Mouse (Mus musculus) CD4-positive naive resting alpha-beta T cell, adult 57 days (primary cell): ENCODE data around the gene Luc7l2. TPM values are rescaled to one million over a fixed set of nuclear protein-coding genes. Genes with fewer than 3 reads are reported as not detected.

Experiments
- total RNA-seq: library from RNA; stranded (reverse); gene quantifications from one replicate; pipeline ENCODE4 v1.2.4, GENCODE M21; 2023

Gene Luc7l2
- total RNA-seq, result 371 TPM

DNA sequence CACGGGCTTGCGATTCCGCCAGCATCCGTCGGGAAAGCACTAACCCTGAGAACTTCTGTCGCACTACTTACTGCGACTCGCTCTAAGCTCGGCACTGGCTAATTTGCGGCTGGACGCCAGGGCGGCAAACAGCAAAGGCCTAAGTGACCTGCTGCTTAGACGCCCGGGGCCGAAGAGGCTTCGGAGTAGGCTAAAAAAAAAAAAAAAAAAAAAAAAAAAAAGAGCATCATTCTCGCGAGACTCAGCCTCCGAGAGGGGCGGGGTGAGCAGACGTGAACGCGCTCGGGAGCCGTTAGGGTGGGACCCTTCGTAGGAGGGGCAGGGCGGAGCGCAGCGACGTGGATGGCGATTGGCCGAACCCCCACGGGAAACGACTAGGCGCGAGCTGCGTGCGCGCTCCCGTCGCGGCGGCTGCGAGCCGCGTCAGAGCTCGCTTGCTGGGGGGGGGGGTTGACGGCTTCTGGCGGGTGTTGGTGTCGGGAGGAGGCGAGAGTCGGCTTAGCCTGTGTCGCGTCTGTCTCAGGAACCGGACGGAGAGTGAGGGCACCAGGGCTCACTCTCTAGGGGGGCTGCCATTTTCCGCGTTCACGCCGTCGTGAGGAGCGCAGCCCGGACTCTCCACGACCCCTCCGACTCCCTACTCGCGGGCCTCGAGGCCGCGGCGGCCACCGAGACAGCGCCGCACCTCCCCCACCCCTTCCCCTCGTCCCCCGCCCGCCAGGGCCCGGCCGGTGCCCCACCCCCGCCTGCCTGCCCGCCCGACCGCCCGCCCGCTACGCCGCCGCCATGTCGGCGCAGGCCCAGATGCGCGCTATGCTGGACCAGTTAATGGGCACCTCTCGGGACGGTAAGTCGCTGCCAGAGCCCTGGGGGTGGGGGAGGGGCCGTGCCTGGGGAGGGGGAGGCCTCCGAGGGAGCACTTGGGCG, at the start of gene Luc7l2:
Luc7l2 (plus strand) TSS at position 273 of the 927 bp plus-strand sequence.

DNA sequence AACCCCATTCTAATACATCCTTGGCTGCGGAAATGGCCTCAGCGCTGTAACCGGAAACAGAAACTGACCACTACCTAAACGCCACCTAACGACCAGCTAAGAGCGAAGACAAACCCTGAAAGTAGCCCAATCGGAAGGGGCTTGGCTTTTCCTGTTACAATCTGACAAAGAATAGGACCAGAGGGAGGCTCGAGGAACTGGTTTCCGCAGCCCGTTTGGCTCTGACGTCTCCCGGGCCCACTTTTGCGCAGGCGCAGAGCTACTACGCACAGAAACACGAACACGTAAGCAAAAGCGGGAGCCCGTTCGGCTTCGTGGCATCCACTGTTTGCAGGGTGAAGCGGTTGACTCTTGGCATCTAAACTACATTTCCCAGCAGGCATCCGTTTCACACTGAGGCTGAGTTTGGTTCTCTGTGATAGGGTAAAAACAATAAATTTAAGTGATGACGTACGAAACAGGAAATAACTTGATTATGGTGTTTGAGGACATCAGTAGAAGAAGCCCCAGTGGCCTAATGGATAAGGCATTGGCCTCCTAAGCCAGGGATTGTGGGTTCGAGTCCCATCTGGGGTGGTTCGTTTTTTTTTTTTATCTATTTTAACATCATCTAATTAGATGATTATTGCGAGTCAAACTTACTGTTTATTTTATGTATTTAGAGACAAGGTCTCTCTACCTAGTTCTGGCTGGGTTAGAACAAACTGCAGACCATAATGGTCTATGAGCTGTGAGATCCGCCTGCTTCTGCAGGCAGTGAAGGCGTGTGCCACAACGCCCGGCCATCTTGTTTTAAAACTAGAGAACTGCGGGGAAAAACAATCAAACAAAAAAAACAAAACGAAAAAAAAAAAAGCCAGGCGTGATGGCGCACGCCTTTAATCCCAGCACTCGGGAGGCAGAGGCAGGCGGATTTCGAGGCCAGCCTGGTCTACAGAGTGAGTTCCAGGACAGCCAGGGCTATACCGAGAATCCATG, 17.4 kb upstream of the Luc7l2 start, which contains the start of gene Fmc1:
Fmc1 (plus strand) TSS at position 75 of the 978 bp plus-strand sequence.

DNA sequence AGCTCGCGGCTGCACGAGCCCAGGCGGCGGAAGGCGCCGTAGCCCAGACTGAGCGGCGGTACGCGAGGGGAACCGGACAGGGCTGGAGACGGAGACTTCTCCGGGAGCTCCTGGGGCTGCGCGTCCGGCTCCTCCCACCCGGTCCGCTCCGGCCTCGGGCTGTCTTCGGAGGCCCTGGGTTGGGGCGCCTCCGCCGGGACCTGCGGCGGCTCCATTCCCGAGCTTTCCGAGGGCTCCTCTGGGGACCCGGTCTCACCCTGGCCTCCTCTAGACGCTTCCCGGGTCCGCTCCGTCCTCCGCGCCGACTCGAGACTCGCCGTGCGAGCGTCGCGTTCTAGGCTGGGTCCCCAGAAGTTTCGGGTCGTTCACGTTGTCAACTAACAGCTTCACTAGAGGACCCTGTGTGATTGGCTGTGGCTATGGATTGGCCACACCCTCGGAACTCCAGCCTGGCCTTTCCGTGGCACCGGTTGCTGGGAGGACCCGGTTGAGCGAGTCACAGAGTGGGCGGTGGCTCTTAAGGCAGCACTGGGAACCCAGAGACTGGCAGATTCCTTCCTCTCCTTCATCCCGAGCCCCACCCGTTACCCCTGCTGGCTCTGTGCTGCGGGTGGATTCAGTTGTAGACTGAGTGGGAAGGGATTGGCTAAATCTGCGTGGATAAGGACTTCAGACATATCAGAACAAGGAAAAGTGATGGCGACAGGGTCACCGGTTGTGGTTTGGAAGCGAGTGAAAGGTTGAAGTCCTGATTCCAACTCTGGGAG, 85.9 kb downstream of the Luc7l2 start, which contains the start of gene Klrg2:
Klrg2 (minus strand) TSS at position 391 of the 767 bp plus-strand sequence.

Other genes starting within 250 kb of the Luc7l2 start
- 355 TPM for gene Zc3hav1, start 196.7 kb upstream of the Luc7l2 start, total RNA-seq
- not detected for gene Ttc26, start 169.9 kb upstream of the Luc7l2 start, total RNA-seq
- 50.3 TPM for gene Ubn2, start 117.4 kb upstream of the Luc7l2 start, total RNA-seq
- gene Fmc1, start 17.8 kb upstream of the Luc7l2 start, total RNA-seq, result 24.2 TPM
- gene Klrg2, start 85.9 kb downstream of the Luc7l2 start, total RNA-seq, result not detected
- not detected for gene Clec2l, start 111.7 kb downstream of the Luc7l2 start, total RNA-seq